Mouse (Mus musculus): ENCODE results near the gene Rnf183. TPM values are rescaled to one million over a fixed set of nuclear protein-coding genes. Genes with fewer than 3 reads are reported as not detected.

The Rnf183 gene
- polyA plus RNA-seq, 1 experiment = 2.3 TPM

DNA sequence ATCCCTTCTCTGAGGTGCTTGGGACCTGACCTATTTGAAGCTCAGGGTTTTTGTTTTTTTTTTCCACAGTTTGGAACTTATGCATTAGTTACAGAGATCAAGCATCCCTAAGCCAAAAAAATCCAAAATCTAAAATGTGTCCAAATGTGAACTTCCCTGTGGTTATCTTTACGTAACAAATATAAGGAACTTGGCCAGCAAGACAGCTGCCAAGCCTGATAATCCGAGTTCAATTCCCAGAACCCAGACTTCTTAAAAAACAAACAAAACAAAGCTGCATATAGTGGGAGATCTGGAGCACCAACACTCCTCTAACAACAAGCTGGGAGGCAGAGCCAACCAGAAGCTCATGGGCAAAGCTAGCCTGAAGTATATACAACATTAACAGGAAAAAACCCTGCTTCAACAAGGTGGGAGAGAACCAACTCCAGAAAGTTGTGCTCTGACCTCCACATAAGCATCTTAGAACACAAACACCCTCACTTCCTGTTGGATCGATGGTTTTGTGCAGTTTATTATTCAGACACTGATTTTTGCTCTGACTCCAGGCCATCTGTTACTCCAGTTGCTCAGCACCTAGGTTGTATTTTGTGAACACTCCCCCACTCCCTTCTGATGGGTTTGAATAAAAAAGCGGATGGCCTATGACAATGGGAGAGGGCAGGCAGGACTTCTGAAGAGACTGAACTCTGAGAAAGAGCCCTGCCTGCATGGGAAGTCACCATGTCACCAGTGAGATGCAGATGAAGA, 37.3 kb downstream of the Rnf183 start:
- TF ChIP-seq POLR2A (IDR thresholded peaks at IDR 0.05; ENCODE audit: low read depth, low read length) (no peak), CTCF (IDR thresholded peaks at IDR 0.05; ENCODE audit: extremely low read depth, insufficient read length, insufficient replicate concordance, low read depth, low read length) (no peak)
- WGBS = 63% methylated on average over 4 of the region's 4 CpGs
- Histone ChIP-seq H3K4me1 (ENCODE audit: control insufficient read depth, insufficient read depth, insufficient read length, low read length) (peaks cover 2% of the 10 kb centered on the region; the same call in 1 of the 2 replicates), H3K36me3 (ENCODE audit: control insufficient read depth, insufficient read depth, low read length) (peaks cover 42% of the 10 kb centered on the region), H3K27ac (ENCODE audit: insufficient read depth, low read depth, low read length) (no peak overlapping the region), H3K4me3 (ENCODE audit: low read depth, low read length) (no peak overlapping the region), H3K27me3 (ENCODE audit: control insufficient read depth, insufficient read depth, low read length) (no peaks in the 10 kb centered on the region)

DNA sequence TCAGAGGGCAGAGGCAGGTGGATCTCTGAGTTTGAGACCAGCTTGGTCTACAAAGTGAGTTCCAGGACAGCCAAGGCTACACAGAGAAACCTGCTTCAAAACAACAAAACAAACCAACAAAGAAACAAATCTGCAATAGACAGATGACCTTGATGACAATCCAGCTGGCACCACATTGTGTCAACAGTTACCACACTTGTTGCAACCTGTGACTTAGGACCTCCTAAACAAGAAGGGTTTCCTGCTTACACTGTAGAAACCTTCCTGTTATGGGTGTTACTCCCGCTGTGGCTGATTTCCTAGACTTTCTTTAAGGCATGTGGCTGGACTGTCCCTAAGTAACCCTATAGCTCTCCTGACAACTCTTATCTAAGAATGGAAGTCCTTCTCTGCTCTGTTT, 39.2 kb downstream of the Rnf183 start:
- peaks cover 2% of the 10 kb centered on the region; the same call in 1 of the 2 replicates for H3K4me1 ChIP-seq (ENCODE audit: control insufficient read depth, insufficient read depth, insufficient read length, low read length)
- peaks cover 38% of the 10 kb centered on the region for H3K36me3 ChIP-seq (ENCODE audit: control insufficient read depth, insufficient read depth, low read length)
- WGBS = 83% methylated on average over 1 of the region's 1 CpGs
- no peak overlapping the region for H3K4me3 ChIP-seq (ENCODE audit: low read depth, low read length)
- H3K27ac ChIP-seq (ENCODE audit: insufficient read depth, low read depth, low read length) = no peak overlapping the region
- TF ChIP-seq CTCF (IDR thresholded peaks at IDR 0.05; ENCODE audit: extremely low read depth, insufficient read length, insufficient replicate concordance, low read depth, low read length) (no peak), POLR2A (IDR thresholded peaks at IDR 0.05; ENCODE audit: low read depth, low read length) (no peak)
- no peaks in the 10 kb centered on the region for H3K27me3 ChIP-seq (ENCODE audit: control insufficient read depth, insufficient read depth, low read length)

DNA sequence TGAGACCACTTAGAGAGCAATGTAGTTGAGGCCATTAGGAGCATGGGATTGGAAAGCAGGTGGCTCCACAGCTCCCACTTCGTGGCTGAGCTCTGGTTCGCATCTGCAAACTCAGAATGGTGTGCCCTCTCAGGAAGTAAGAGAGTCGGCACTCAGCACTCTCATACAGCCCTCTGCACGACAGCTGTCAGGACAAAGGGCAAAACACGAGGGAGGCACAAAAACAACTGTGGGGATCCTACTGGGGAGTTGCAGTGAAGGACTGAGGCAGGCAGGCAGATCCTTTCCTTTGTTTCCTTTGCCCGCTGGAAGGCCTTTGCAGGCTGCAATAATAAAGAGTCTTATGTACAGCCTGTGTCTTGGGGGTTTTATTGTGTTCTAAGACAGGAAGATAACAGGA, 41.6 kb downstream of the Rnf183 start:
- peaks cover 10% of the 10 kb centered on the region; the same call in 1 of the 2 replicates for H3K4me1 ChIP-seq (ENCODE audit: control insufficient read depth, insufficient read depth, insufficient read length, low read length)
- WGBS = 35% methylated on average over 6 of the region's 6 CpGs
- TF ChIP-seq CTCF (IDR thresholded peaks at IDR 0.05; ENCODE audit: extremely low read depth, insufficient read length, insufficient replicate concordance, low read depth, low read length) (no peak), POLR2A (IDR thresholded peaks at IDR 0.05; ENCODE audit: low read depth, low read length) (no peak)
- H3K27me3 ChIP-seq (ENCODE audit: control insufficient read depth, insufficient read depth, low read length) = no peaks in the 10 kb centered on the region
- H3K36me3 ChIP-seq (ENCODE audit: control insufficient read depth, insufficient read depth, low read length) = peaks cover 27% of the 10 kb centered on the region
- H3K27ac ChIP-seq (ENCODE audit: insufficient read depth, low read depth, low read length) = no peak overlapping the region
- H3K4me3 ChIP-seq (ENCODE audit: low read depth, low read length) = no peak overlapping the region

DNA sequence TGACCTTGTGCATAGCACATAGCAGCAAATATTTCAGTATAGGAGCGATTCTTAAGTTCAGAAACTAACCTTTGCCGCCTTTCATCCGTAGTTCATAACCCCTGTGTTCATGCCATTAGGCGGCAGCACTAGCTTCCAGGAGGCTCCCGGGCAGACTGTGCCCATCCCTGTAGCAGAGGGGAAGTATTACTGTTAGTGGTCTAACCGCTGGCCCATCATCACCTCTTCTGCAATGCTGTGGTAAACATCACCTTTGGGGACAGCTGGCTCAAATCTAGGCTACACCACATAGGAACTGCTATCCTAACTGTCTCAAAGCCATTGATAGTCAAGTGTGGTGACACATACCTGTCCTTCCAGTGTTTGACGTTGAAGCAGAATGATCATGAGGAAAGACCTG, 43.2 kb downstream of the Rnf183 start:
- Histone ChIP-seq H3K27me3 (ENCODE audit: control insufficient read depth, insufficient read depth, low read length) (no peaks in the 10 kb centered on the region), H3K4me3 (ENCODE audit: low read depth, low read length) (no peak overlapping the region), H3K36me3 (ENCODE audit: control insufficient read depth, insufficient read depth, low read length) (peaks cover 34% of the 10 kb centered on the region), H3K4me1 (ENCODE audit: control insufficient read depth, insufficient read depth, insufficient read length, low read length) (peaks cover 11% of the 10 kb centered on the region; the same call in 1 of the 2 replicates), H3K27ac (ENCODE audit: insufficient read depth, low read depth, low read length) (no peak overlapping the region)
- TF ChIP-seq CTCF (IDR thresholded peaks at IDR 0.05; ENCODE audit: extremely low read depth, insufficient read length, insufficient replicate concordance, low read depth, low read length) = no peak
- 87% methylated on average over 7 of the region's 7 CpGs for WGBS

DNA sequence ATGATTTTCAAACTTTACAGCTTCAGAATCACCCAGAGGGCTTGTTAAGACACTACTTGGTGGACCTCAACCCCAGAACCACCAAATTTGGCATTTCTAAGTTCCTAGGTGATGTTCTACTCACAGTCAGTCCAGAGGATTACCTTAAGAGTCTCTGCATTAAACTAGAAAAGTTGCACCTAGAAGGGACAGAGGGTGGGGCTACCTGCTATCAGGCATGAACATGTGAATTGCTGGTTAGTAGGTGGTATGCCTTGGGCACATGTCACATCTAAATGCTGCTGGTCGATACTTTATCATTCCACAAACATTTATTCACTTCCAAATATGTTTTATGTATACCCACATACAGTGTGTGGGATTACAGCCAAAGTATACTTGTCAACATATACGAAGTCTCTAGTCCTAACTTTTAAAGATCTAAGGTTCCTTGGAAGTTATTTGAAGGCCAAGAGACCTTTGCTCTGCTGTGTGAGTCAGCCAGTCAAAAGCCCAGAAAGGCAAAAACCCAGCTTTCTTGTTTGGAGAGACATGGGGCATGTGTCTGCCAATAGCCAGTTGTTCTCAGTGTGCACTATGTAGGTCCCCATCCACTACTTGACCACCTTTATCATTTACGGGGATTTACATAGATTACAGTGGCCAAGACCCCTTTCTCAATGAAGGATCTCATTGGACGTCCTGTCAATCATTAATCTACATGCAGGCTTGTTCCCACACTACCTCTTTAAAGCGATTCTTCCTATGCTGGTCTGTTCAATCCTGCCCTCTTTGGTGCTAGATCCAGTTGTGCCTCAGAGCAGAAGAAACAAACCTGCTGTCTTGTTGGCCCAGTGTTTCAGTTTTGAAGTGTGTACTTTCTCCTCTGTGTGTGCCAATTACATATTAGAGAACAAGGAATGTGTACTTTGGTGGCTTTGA, 45.2 kb downstream of the Rnf183 start:
- Histone ChIP-seq H3K36me3 (ENCODE audit: control insufficient read depth, insufficient read depth, low read length) (peaks cover 31% of the 10 kb centered on the region), H3K27me3 (ENCODE audit: control insufficient read depth, insufficient read depth, low read length) (no peaks in the 10 kb centered on the region)

DNA sequence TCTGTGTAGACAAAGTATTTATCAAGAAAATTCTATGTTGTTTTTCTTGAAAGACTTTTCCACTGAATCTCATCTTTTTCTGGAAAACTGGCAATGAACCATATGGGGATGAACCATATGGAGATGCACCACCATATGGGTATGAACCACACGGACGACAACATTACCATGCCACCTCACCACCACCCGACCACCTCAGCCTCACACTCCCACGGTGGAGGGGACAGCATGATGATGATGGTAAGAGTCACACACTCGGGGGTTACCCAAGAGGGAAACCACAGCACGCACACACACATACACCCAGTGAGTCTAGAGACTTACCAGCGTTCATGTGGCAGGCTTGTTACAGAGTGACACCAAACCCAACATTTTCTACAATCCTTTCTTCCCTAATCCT, 49.6 kb downstream of the Rnf183 start:
- no peaks in the 10 kb centered on the region for H3K27me3 ChIP-seq (ENCODE audit: control insufficient read depth, insufficient read depth, low read length)
- peaks cover 15% of the 10 kb centered on the region for H3K36me3 ChIP-seq (ENCODE audit: control insufficient read depth, insufficient read depth, low read length)
- 93% methylated on average over 7 of the region's 7 CpGs for WGBS
- no peak for TF ChIP-seq CTCF (IDR thresholded peaks at IDR 0.05; ENCODE audit: extremely low read depth, insufficient read length, insufficient replicate concordance, low read depth, low read length)
- no peak for TF ChIP-seq POLR2A (IDR thresholded peaks at IDR 0.05; ENCODE audit: low read depth, low read length)
- no peak overlapping the region for H3K27ac ChIP-seq (ENCODE audit: insufficient read depth, low read depth, low read length)
- peaks cover 22% of the 10 kb centered on the region for H3K4me1 ChIP-seq (ENCODE audit: control insufficient read depth, insufficient read depth, insufficient read length, low read length)
- H3K4me3 ChIP-seq (ENCODE audit: low read depth, low read length) = no peak overlapping the region

More for the DNA sequence above, 45.2 kb downstream of the Rnf183 start:
- Histone ChIP-seq H3K4me3 (ENCODE audit: low read depth, low read length) (no peak overlapping the region), H3K27ac (ENCODE audit: insufficient read depth, low read depth, low read length) (no peak overlapping the region), H3K4me1 (ENCODE audit: control insufficient read depth, insufficient read depth, insufficient read length, low read length) (peaks cover 11% of the 10 kb centered on the region; the same call in 1 of the 2 replicates)
- TF ChIP-seq CTCF (IDR thresholded peaks at IDR 0.05; ENCODE audit: extremely low read depth, insufficient read length, insufficient replicate concordance, low read depth, low read length) (no peak), POLR2A (IDR thresholded peaks at IDR 0.05; ENCODE audit: low read depth, low read length) (no peak)
- 25% methylated on average over 5 of the region's 5 CpGs for WGBS

DNA sequence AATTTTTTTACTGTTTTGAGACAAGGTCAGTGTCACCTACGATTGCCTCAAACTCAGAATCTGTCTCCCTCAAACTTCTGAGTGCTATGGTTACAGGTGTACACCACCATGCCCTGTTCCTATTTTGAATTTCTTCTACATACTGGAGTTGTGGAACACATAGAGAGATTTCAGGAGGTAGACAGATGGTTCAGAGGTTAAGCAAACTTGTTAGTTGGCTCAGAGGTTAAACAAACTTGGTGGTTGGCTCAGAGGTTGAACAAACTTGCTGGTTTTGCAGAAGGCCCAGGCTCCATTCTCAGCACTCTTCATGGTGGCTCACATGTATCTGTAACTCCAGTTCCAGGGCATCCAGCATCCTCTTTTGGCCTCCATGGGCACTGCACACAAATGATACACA, 50.9 kb downstream of the Rnf183 start:
- TF ChIP-seq CTCF (IDR thresholded peaks at IDR 0.05; ENCODE audit: extremely low read depth, insufficient read length, insufficient replicate concordance, low read depth, low read length) = no peak
- TF ChIP-seq POLR2A (IDR thresholded peaks at IDR 0.05; ENCODE audit: low read depth, low read length) = no peak
- Histone ChIP-seq H3K27ac (ENCODE audit: insufficient read depth, low read depth, low read length) (peak overlapping the region; percentile 28; the same call in 1 of the 2 replicates), H3K36me3 (ENCODE audit: control insufficient read depth, insufficient read depth, low read length) (peaks cover 15% of the 10 kb centered on the region), H3K27me3 (ENCODE audit: control insufficient read depth, insufficient read depth, low read length) (no peaks in the 10 kb centered on the region), H3K4me3 (ENCODE audit: low read depth, low read length) (no peak overlapping the region), H3K4me1 (ENCODE audit: control insufficient read depth, insufficient read depth, insufficient read length, low read length) (peaks cover 19% of the 10 kb centered on the region)
- WGBS = 38% methylated on average over 1 of the region's 1 CpGs

Data from small intestine, adult 2 months (tissue).